ENCODE assay signal across 1 mouse cellular context in the genomic region with DNA sequence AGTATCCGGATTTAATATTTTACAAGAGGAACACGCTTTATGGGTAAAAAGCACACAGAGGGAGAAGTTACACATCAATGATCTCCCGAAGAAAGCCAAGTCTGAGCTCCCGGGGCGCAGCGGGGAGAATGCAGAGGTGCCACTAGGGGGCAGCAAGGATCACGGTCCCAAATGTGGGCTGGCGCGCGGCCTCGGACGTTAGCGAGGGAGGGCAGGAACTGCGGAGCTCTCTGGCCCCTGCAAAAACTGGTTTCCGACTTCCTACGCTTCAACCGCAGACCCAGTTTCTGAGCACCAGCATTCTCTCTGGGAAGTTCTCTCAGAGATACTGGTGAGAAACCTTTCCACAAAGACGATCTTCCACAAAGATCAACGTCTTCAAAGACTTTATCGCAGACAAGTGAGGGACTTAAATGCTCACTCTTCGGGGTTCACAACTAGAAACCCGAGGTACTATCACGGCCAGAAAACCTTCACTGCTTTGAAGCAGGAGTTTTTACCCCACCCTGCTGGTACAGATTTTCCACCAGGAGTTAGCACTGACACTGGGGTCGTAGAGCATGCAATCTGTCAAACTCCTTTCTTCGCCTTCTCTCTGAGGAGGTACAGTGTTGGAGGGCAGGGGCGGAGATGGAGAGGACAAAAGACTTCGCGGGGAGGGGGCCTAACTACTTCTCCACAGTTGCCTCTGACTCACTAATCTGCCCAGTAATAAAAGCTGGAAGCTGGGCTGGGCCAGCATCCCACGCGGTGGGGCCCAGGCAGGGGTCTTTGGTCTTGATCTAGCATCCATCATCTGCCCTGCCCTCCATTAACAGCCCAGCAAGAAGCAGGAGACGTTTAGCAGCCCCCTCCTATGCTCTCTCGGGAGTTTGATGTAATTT.
TF ChIP-seq lines count a peak whose summit lies in the region.

No protein-coding gene starts in this region.

TF ChIP-seq in MEL, 35 proteins besides CTCF, POLR2A, EP300 and RAD21 (continued from another document):
- TF ChIP-seq KAT2A (conservative IDR thresholded peaks at IDR 0.05; ENCODE audit: low read depth, low read length) = no peak
- TF ChIP-seq UBTF (IDR thresholded peaks at IDR 0.05; ENCODE audit: borderline replicate concordance, insufficient read depth, low read depth, low read length) = no peak
- no peak for TF ChIP-seq ZNF384 (IDR thresholded peaks at IDR 0.05; ENCODE audit: low read depth, low read length)
- TF ChIP-seq ETS1 (IDR thresholded peaks at IDR 0.05; ENCODE audit: low read depth, low read length) = no peak
- peak; percentile 37; the same call in 1 of the 2 replicates for TF ChIP-seq ELF1 (IDR thresholded peaks at IDR 0.05; ENCODE audit: low read depth, low read length)
- TF ChIP-seq POLR2AphosphoS2 (IDR thresholded peaks at IDR 0.05; ENCODE audit: low read length) = no peak
TF ChIP-seq in MEL: peak in this region for 13.
